ENCODE assay signal across 8 mouse cellular contexts in the genomic region with DNA sequence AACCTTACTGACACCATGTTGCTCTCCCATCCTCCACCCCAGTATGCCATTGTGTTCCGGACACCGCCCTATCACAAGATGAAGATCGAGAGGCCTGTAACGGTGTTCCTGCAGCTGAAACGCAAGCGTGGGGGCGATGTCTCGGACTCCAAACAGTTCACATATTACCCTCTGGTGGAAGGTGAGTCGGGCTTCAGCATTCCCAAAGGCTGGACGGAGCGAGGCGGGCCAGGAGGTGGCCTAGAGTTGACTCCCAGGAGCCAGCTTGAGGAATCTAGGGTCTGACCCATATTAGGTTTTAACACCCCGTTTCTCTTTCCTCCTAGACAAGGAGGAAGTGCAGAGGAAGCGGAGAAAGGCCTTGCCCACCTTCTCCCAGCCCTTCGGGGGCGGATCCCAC. TPM values are rescaled to one million over a fixed set of nuclear protein-coding genes. Genes with fewer than 3 reads are reported as not detected.
A peak's percentile ranks its signal among the peaks of the same experiment; 100 is the strongest.
DNase-seq lines count a peak whose midpoint lies in the region; ATAC-seq lines count a peak whose summit lies in the region.

No protein-coding gene starts in this region.

- peak overlapping the region; percentile 82 for H3K4me2 ChIP-seq in forebrain, embryonic 13.5 days
- peak overlapping the region; percentile 90 for H3K4me2 ChIP-seq in liver, embryonic 13.5 days

- 53% methylated on average over 16 of the region's 16 CpGs for WGBS in forebrain, embryonic 13.5 days
- 67% methylated on average over 16 of the region's 16 CpGs for WGBS in liver, embryonic 13.5 days (ENCODE audit: insufficient replicate concordance)

- peak overlapping the region; percentile 42 for H3K4me3 ChIP-seq in forebrain, embryonic 13.5 days
- H3K4me3 ChIP-seq in liver, embryonic 13.5 days (replicated peaks) = peak overlapping the region; percentile 56; the same call in 1 of the 2 replicates

- peak; percentile 10 for DNase-seq in kidney, postnatal 10 days
- no peak for DNase-seq in kidney, adult 11 months
- DNase-seq in cerebellum, adult 9-10 months = peak; percentile 53
- no peak for DNase-seq in liver, embryonic 13.5 days
- no peak for DNase-seq in embryo, embryonic 10 days (ENCODE audit: low spot score)
- DNase-seq in left cerebral cortex, adult 11 months (ENCODE audit: low spot score) = no peak

- ATAC-seq in forebrain, embryonic 13.5 days = no peak
- no peak for ATAC-seq in liver, embryonic 13.5 days (ENCODE audit: low read depth)
- no peak for ATAC-seq in inflammation-experienced regulatory T-cells, adult 6 months

- peaks cover 20% of the 10 kb centered on the region; the same call in 1 of the 2 replicates for H3K36me3 ChIP-seq in forebrain, embryonic 13.5 days (ENCODE audit: poor library complexity, severe bottlenecking)
- peaks cover 41% of the 10 kb centered on the region for H3K36me3 ChIP-seq in liver, embryonic 13.5 days

- H3K9ac ChIP-seq in forebrain, embryonic 13.5 days = no peak overlapping the region
- H3K9ac ChIP-seq in liver, embryonic 13.5 days = peak overlapping the region; percentile 74; the same call in 1 of the 2 replicates

- no peak overlapping the region for H3K27ac ChIP-seq in forebrain, embryonic 13.5 days
- no peak overlapping the region for H3K27ac ChIP-seq in liver, embryonic 13.5 days

- H3K27me3 ChIP-seq in forebrain, embryonic 13.5 days = peaks cover 51% of the 10 kb centered on the region
- H3K27me3 ChIP-seq in liver, embryonic 13.5 days = peaks cover 27% of the 10 kb centered on the region; the same call in 1 of the 2 replicates

- no peaks in the 10 kb centered on the region for H3K9me3 ChIP-seq in forebrain, embryonic 13.5 days (replicated peaks)
- no peaks in the 10 kb centered on the region for H3K9me3 ChIP-seq in liver, embryonic 13.5 days (replicated peaks)

- H3K4me1 ChIP-seq in forebrain, embryonic 13.5 days = peaks cover 28% of the 10 kb centered on the region
- peaks cover 68% of the 10 kb centered on the region for H3K4me1 ChIP-seq in liver, embryonic 13.5 days (replicated peaks)

RNA-seq across cellular contexts. Expression of gene Nfkb2, which starts 4.2 kb away (rescaled TPM):
- 1.1 and 1.5 TPM in 2 replicates for polyA plus RNA-seq in forebrain, embryonic 13.5 days (2015; fragmentation: Nextera tagmentation; extraction: Ambion mirVana)
- polyA plus RNA-seq in liver, embryonic 13.5 days (2015; fragmentation: Nextera tagmentation; extraction: Ambion mirVana) = 3.9 and 4.3 TPM in 2 replicates
- polyA plus RNA-seq in inflammation-experienced regulatory T-cells, adult 6 months (2017; shearing (Covaris generic)) = 10 to 100 TPM; 15.7 to 27.8 (median 20.7) TPM

RNA-seq across cellular contexts. Expression of gene Psd, which starts 18.7 kb away (rescaled TPM):
- polyA plus RNA-seq in forebrain, embryonic 13.5 days (2015; fragmentation: Nextera tagmentation; extraction: Ambion mirVana) = 31.0 and 34.8 TPM in 2 replicates
- 5.8 and 7.1 TPM in 2 replicates for polyA plus RNA-seq in liver, embryonic 13.5 days (2015; fragmentation: Nextera tagmentation; extraction: Ambion mirVana)
- 1 to 10 TPM; 3.1 to 4.1 (median 4.0) TPM for polyA plus RNA-seq in inflammation-experienced regulatory T-cells, adult 6 months (2017; shearing (Covaris generic))

RNA-seq across cellular contexts. Expression of gene Fbxl15, which starts 19.7 kb away (rescaled TPM):
- 30.8 and 32.8 TPM in 2 replicates for polyA plus RNA-seq in forebrain, embryonic 13.5 days (2015; fragmentation: Nextera tagmentation; extraction: Ambion mirVana)
- polyA plus RNA-seq in liver, embryonic 13.5 days (2015; fragmentation: Nextera tagmentation; extraction: Ambion mirVana) = 11.2 and 12.1 TPM in 2 replicates
- polyA plus RNA-seq in inflammation-experienced regulatory T-cells, adult 6 months (2017; shearing (Covaris generic)) = 1 to 10 TPM; 3.9 to 6.4 (median 4.5) TPM

RNA-seq across cellular contexts. Expression of gene Cuedc2, which starts 30.2 kb away (rescaled TPM):
- 304 and 309 TPM in 2 replicates for polyA plus RNA-seq in forebrain, embryonic 13.5 days (2015; fragmentation: Nextera tagmentation; extraction: Ambion mirVana)
- 85.6 and 86.7 TPM in 2 replicates for polyA plus RNA-seq in liver, embryonic 13.5 days (2015; fragmentation: Nextera tagmentation; extraction: Ambion mirVana)
- 10 to 100 TPM; 34.9 to 54.1 (median 46.6) TPM for polyA plus RNA-seq in inflammation-experienced regulatory T-cells, adult 6 months (2017; shearing (Covaris generic))

RNA-seq across cellular contexts. Expression of gene Mfsd13a, which starts 32.6 kb away (rescaled TPM):
- polyA plus RNA-seq in forebrain, embryonic 13.5 days (2015; fragmentation: Nextera tagmentation; extraction: Ambion mirVana) = 7.6 and 7.8 TPM in 2 replicates
- 10.6 and 12.3 TPM in 2 replicates for polyA plus RNA-seq in liver, embryonic 13.5 days (2015; fragmentation: Nextera tagmentation; extraction: Ambion mirVana)
- polyA plus RNA-seq in inflammation-experienced regulatory T-cells, adult 6 months (2017; shearing (Covaris generic)) = 1 to 10 TPM; 4.3 to 8.1 (median 5.9) TPM

Comparison
In these comparisons a context has a peak if more than half of its experiments do, and no peak if none do; other contexts are left out.
1. DNase-seq: peak in kidney, postnatal 10 days (single experiment) and cerebellum, adult 9-10 months (single experiment); none in kidney, adult 11 months (single experiment), liver, embryonic 13.5 days (single experiment), embryo, embryonic 10 days (single experiment) and left cerebral cortex, adult 11 months (single experiment).